In the genomic region with DNA sequence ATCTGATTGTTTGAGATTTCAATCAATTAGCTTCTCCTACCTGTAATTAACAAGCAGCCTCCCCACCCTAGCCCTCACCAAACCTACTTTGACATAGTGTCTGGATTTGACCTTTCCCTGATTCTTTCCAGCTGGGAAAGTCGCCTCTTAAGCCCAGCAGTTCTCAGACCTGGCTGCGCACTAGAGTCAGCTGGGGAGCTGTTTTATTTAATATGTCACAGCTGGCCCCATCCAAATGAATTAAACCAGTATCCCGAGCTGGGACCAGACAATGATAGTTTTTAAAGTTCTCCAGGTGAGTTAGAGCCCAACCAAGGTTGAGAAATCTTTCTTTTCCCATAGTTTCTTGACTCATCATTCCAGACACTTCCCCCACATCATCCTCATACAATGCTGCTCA, we compare ENCODE assay signal across 19 mouse cellular contexts.
"Had no signal": no experiment of that assay in that cellular context is flagged by ENCODE, and none has a peak within 500 bp of the region (broad histone marks: within the 10 kb centered on the region; RNA-seq: fewer than 3 reads in every experiment).

No protein-coding gene starts in this region.

- DNase-seq: lung, adult 2 months; lung, postnatal 14 days; lung, postnatal 36 days; retina, postnatal 1 day; right cerebral cortex, adult 18-20 months; right cerebral cortex, postnatal 25 days; right cerebral cortex, postnatal 4 days; spleen, adult 18-20 months; thymus, adult 18-20 months; thymus, postnatal 14 days; thymus, postnatal 36 days had no signal

- H3K4me1 ChIP-seq: lung, embryonic 15.5 days; megakaryocyte, embryonic 14.5 days; midbrain, embryonic 13.5 days; midbrain, embryonic 15.5 days; neural tube, embryonic 12.5 days had no signal

- H3K9ac ChIP-seq: lung, embryonic 15.5 days; midbrain, embryonic 13.5 days; midbrain, embryonic 15.5 days; neural tube, embryonic 12.5 days had no signal

- H3K27ac ChIP-seq: lung, embryonic 15.5 days; macrophage; midbrain, embryonic 13.5 days; midbrain, embryonic 15.5 days; neural tube, embryonic 12.5 days had no signal

- H3K4me3 ChIP-seq: lung, embryonic 15.5 days; megakaryocyte, embryonic 14.5 days; midbrain, embryonic 13.5 days; midbrain, embryonic 15.5 days; neural tube, embryonic 12.5 days had no signal

- H3K9me3 ChIP-seq: lung, embryonic 15.5 days; midbrain, embryonic 13.5 days; midbrain, embryonic 15.5 days; neural tube, embryonic 12.5 days had no signal

- ATAC-seq: lung, postnatal 0 days; midbrain, embryonic 13.5 days; midbrain, embryonic 15.5 days had no signal

- H3K4me2 ChIP-seq: lung, embryonic 15.5 days; midbrain, embryonic 11.5 days; midbrain, embryonic 13.5 days; midbrain, embryonic 15.5 days; neural tube, embryonic 12.5 days had no signal

- H3K36me3 ChIP-seq: lung, embryonic 15.5 days; midbrain, embryonic 13.5 days; midbrain, embryonic 15.5 days; neural tube, embryonic 12.5 days had no signal

- H3K27me3 ChIP-seq: lung, embryonic 15.5 days; megakaryocyte, embryonic 14.5 days; midbrain, embryonic 13.5 days; midbrain, embryonic 15.5 days; neural tube, embryonic 12.5 days had no signal
